Mouse (Mus musculus) heart, postnatal 14 days (tissue): ENCODE data around the gene Shroom4. TPM values are rescaled to one million over a fixed set of nuclear protein-coding genes. Genes with fewer than 3 reads are reported as not detected.
"Not testable (repeated sequence)": the region's sequence is repeated elsewhere in the genome, so short reads cannot be mapped to it uniquely, and the experiment has no call there.

Experiments used
- DNase-seq, 2 experiments: peaks; one replicate each; pipeline ENCODE4 v3.0.0; 2021 to 2022
- intact Hi-C: fragments of 180-260 bp; cut with DNase I; formaldehyde crosslinking; loops from one replicate; pipeline ENCODE4 v1.15.1; 2025
- long read RNA-seq, 2 experiments: library from polyadenylated mRNA; stranded (forward); transcript quantifications; one replicate each; pipeline ENCODE4 v2.0.0; 2021
- total RNA-seq, 2 experiments: library from RNA; stranded (reverse); gene quantifications; 2 replicates each; pipeline ENCODE4 v1.2.3; 2021

Shroom4 gene
- total RNA-seq = 10 to 100 TPM; 22.3 to 24.7 TPM
- long read RNA-seq, experiment 1, partial matches to known transcripts = 4 of 6 reads
- long read RNA-seq, experiment 1, other reads (novel, unspliced or antisense) = 2 of 6 reads
- long read RNA-seq, experiment 2, full-length matches to known transcripts = 1 of 2 reads
- long read RNA-seq, experiment 2, partial matches to known transcripts = 0 of 2 reads
- long read RNA-seq, experiment 2, other reads (novel, unspliced or antisense) = 1 of 2 reads

DNA sequence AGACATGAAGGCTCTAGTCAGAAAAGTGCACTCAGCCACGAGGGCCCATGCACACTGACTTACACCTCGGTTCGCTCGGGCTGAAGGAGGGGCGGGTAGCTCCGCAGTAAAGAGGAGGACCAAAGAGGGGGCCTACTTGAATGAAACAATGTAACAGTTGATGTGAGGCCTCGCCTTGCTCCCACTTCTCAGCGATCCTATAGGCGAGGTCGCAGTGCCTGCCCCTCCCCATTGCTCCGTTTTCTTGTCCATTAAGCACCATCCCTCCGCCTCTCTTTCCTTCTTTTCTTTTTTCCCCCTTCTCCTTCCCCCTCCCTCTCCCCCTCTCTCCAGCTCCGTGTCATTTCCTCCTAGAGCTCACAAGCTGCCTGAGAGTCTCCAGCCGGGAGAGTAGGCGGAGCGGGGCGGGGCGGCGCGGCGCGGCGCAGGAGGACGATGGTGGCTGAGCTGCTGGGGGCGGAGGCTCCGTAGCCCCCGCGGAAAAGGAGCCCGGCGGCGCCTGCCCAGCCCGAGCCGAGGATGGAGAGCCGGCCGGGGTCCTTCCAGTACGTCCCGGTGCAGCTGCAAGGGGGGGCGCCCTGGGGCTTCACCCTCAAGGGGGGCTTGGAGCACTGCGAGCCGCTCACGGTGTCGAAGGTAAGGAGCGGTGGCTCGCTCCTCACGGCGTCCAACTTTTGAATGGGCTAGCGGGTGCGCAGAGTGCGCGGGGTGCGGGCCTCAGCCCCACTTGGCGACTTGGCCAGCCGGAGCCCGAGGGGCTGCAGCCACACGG is at the start of gene Shroom4:
TSS of gene Shroom4 (plus strand) at position 229 of the 772 bp plus-strand sequence.
- peak; percentile 48 to 73 for DNase-seq
- intact Hi-C loops = loop anchor here (5.0 kb wide), 1 partner anchor 77 kb away; no protein-coding TSS in a partner anchor

DNA sequence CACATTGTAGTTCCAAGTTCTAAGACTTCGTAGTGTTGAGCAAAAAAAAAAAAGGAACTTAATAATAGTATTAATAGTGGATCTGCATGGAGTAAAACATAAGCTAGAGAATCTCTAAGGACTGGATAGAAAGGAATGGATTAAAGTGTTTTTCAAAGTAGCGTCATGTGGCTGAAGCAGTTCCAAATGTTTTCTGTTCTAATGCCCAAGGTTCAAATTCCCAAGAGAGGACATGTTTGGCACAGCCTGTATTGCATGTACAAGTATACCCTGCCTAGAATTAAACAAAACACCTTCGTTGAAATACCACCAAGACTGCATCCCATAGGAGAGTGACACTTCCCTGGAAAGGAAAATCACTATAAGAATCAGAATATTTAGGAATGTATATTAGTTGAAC is 42.8 kb upstream of the Shroom4 start:
- DNase-seq = no peak

DNA sequence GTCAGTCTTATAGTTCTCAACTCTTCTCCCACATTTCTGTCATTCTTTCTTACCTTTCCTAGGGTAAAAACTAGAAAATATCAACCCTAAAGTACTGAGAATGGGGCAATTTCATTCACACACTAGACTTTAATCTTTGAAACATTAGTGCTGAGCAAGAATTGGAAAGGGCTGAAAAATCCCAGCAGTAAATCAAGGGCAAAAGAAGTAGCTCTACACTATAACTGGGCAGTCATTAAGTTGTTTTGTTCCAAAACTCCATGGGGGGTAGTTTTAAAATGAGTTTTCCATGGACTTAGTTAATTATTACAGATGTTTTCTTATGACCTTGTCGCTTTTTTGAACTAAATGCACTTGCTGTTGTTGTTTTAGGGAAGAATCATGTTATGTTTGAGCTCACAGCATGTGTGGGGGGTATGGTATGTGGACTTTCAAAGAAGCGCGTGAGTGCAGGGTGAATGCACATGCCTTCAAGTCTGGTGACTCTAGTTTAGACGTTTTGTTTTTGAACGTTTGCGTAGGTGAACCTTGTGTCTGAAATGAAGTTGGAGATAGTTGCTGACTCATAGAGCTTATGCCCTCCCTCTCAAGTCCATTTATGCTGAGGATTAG is 42.0 kb upstream of the Shroom4 start:
- intact Hi-C loops = no loop called here
- no peak for DNase-seq

More for the DNA sequence above, 42.8 kb upstream of the Shroom4 start:
- intact Hi-C loops = no loop called here

DNA sequence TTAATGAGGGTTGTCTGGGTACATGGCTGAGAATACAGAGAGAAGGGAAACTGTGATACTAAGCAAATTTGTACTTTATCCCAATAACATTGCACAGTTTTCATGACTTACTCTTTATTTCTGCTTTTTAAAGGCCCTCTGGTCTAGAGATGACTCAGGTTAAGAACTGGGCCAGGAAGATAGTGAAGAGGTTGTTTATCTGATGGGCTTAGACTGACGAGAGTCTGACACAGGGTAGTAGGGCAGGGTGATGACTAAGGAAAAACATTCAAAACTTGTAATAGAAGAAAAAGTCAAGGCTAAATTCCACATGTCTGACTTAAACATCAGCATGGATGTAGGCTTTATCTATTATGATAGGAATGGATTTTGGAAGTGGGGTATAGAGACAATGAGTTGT is 30.8 kb upstream of the Shroom4 start:
- intact Hi-C loops = no loop called here
- DNase-seq = no peak

DNA sequence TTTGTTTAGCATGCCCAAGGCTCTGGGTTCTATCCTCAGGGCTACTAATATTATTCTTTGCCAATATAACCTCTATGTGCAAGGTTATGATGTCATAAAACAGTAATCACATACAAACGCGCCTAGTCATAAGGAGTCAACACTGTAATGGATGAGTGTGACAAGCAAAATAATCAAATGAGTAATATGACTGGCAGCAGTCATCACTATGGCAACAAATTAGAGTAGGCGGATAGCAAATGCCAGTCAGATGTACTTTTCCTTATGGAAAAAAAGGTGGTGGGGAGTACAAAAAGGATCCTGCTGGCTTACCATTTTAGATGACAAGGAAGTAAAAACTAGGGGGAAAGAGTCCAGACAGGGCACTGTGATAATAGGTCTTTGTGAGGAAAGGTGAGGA is 28.9 kb upstream of the Shroom4 start:
- intact Hi-C loops = no loop called here
- DNase-seq = no peak

DNA sequence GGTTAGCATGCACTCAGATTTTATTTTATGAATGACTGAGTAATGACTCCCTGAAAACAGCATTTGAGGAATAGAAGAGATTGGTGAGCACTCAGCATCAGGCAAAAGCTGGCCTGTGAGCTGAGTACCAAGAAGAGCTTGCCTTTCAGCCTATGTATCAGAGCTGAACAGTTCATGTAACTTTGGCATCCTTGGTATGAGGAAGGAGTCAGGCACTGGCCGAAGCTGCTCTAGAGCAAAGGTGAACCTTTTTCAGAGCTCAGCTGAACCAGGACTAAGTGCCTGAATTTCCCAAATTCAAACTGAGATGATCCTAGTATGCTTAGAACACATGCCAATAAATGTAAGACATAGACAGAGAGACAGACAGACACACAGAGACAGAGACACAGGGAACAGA is 5.8 kb upstream of the Shroom4 start:
- intact Hi-C loops = no loop called here

DNA sequence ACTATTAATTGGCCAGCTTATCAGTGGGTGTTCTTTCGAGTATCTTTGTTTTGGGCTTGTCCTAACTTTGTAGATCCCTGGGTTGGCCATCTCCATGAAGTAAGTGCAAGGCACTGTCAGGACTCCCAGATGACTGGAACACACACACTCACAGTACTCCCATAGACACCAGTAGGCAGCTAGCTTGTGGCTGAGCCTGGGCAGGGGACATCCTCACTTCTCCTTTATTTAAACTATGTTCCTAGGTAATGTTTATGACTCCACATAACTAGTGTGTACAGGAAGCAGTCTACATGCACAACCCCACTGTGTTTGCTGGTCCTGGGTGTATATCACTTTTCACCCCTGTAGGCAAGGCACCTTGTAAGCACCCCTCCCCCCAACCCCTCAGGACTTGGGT is 461 bp upstream of the Shroom4 start:
- intact Hi-C loops = no loop called here
- DNase-seq = no peak

More for the DNA sequence above, 5.8 kb upstream of the Shroom4 start:
- DNase-seq = no peak

DNA sequence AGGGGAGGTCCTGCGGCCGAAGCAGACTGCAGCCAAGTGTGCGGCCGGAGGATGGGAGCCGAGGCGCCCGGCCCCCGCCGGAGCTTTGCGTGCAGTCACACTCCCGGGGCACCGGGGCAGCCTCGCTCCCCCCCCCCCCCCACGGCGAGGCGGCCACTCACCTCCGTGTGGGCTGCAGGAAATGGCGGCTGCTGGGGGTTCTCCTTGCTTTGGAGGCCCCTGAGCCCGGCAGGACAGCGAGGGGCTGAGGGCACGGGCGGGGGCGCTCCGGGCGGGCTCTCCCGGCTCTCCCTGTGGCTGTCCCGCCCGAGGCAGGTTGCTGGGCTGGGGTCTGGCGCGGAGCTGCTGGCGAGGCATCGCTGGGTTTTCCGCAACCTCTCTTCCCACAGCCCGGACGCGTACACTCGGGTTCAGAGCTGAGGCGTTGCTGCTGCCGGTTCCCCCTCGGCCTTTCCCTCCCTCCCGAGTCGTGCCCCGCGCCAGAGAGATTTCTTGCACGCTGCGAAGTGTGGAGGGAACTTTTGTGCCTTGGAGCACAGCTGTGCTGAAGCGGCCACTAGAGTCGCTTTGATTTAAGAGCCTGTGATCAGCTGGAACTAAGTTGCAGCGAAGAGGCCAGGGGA is 855 bp downstream of the Shroom4 start:
- peak; percentile 20 to 23 for DNase-seq
- intact Hi-C loops = loop anchor here (5.0 kb wide), 1 partner anchor 77 kb away; no protein-coding TSS in a partner anchor

DNA sequence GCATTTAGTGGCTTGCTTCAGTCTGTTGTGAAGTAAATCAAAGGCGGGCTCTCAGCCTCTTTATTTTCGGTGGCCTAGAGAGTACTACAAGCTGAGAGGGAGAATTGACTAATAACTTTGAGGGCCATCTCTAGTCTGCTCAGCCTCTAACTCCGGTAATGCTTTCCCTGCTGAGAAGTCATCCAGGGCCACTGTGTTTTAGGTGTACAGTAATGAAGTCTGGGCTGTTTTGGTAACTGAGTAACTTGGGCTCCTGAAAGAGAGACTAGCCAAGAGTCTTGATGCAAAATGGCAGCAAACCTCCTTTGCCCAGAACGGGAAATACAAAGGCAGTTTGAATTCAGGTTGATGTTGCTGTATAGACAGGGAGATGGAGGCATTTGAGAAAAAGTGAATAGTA is 3.3 kb downstream of the Shroom4 start:
- intact Hi-C loops = loop anchor here (5.0 kb wide), 1 partner anchor 74 kb away; no protein-coding TSS in a partner anchor
- no peak for DNase-seq

DNA sequence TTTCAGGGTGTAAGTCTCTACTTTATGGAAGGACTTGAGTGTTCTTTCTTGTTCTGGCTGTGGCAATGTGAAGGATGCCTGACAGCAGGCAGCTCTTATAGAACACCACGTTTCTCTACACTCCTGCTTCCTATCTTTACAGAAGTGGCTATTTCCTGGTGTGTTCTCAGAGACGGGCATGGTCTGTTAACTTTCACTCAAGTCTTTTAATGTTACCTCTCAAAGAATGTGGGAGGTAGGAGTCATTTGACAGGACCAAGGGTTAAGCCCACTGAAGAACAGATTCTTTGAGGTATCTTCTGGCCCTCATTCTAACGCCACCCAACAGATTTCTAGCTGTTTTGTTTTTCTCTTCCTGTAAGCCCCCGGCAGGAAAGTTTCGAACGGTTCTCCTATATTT is 9.5 kb downstream of the Shroom4 start:
- DNase-seq = no peak
- intact Hi-C loops = no loop called here

DNA sequence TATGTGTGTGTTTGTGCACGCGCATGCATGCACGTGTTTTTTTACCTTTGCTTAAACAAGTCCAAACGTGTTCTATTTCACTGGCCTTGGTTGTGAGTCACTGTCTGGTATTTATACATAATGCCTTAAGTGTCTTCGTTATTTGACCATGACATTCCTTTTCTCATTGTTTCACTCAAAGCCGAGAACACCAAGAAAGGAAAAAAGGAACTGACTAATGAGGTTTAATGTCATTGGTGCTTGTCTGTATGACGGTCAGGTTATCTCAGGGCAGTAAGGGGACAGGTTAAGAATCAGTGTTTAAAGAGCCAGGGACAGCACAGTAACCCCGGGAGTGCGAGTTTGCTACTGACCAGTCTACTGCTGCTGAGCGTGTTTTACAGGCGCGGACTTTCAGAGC is 15.8 kb downstream of the Shroom4 start:
- no peak for DNase-seq
- intact Hi-C loops = no loop called here

DNA sequence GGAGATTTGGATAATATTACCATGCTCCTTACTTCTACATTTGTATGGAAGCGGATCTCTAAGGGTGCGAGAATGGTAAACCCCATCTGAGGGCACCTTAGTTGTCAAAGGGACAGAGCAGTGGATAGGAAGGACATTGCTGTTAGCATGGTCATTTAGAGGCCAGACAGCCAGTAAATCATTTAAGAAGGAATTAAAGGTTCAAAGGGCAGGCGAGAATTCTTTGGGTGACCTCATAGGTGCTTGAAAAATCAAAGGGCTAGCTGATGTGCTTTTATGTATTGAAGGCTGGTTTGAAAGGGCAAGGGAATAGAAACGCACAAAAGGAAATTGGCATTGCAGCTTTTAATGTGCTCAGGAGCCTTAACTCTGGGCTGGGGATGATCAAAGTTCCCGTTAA is 16.3 kb downstream of the Shroom4 start:
- intact Hi-C loops = no loop called here
- no peak for DNase-seq

DNA sequence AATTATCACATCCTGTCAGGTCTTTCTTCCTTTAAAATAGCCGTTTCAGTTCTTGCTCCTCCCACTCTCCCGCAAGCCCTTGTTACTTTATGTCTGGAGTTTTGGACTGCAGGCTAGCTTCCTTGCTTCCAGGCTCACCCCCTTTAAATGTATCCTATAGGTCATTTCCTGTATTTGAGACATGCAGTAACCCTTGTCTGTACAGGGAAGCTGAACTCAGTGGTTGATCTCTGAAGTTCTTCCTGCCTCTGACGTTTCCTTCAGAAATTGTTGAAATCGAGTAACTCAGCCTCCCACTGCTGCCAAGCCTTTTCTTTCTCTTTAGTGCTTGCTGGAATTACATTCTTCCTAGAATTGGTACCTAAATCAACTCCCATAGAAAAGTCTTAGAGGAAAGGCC is 18.5 kb downstream of the Shroom4 start:
- DNase-seq = no peak
- intact Hi-C loops = no loop called here

DNA sequence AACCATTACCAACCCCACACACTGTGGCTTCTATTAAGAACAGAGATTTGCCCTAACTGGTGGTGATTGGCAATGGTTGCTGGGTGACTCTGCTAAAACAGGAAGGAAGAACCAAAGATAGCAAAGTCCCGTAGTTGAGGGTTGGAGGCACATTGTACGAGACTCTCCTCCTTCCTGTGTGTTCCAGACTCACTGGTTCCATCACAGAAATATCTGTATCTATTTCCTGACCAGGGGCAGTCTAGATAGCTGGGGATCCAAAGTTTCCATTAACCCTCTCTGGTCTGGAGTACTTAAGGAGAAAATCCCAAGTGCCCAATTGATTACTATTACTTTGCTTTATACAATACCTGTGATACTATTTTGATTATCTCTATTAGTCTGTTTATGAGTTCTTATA is 35.6 kb downstream of the Shroom4 start:
- DNase-seq = no peak

DNA sequence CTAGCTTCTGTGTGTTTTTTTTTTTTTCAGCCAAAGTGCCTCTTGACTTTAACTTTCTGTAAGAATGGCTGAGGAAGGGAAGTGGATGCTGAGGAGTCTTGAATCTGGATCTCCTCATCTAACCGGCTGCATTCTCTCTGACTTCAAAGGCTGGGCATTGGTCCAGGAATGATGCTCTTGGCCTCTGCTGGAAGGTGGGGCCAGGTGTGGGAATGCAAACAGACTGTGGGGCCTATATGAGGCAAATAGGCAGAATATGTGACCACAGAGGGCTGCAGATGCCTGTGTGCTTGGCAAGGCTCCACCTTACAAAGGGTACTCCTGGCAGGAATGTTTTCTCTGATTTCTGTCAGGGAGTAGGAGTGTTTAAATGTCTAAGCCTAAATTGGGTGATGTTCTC is 46.8 kb downstream of the Shroom4 start:
- no peak for DNase-seq
- intact Hi-C loops = no loop called here

More for the DNA sequence above, 35.6 kb downstream of the Shroom4 start:
- intact Hi-C loops = no loop called here

DNA sequence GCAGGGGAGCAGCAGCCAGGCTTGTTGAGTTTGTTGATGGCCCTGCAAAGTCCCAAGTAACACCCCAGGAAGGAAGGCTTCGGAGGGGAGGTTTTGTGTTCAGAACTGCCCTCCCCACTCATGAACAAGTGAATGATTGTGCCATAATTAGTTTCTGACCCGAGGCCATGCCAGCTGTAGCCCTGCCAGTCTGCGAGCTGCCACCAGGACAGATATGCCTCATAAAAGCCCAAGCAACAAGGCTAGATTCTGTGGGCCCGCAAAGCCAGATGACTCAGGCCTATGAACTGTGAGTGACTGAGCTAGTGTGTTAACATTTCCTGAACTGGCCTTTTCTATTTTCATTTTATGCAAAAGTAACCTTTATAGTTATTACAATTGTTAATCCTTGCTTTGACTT is 48.3 kb downstream of the Shroom4 start:
- intact Hi-C loops = no loop called here
- DNase-seq = peak; percentile 4 to 9

DNA sequence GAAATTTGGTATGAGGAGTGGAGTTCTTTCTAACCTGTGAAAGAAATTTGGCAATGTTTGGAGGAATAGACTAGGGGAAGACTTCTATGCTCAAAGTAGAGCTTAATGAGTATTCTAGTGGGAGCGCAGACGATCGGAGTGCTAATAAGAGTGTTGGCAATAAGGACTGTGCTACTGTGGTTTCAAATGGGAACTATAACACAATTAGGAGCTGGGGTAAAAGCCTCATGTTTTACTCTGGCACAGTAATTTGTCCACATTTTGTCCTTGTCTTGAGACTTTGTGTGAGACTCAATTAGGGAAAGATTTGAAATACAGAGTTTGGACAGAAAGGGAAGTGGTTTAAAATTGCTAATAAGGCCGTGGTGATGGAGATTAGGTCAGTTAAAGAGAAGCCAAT is 53.6 kb downstream of the Shroom4 start:
- intact Hi-C loops = no loop called here
- no peak for DNase-seq

DNA sequence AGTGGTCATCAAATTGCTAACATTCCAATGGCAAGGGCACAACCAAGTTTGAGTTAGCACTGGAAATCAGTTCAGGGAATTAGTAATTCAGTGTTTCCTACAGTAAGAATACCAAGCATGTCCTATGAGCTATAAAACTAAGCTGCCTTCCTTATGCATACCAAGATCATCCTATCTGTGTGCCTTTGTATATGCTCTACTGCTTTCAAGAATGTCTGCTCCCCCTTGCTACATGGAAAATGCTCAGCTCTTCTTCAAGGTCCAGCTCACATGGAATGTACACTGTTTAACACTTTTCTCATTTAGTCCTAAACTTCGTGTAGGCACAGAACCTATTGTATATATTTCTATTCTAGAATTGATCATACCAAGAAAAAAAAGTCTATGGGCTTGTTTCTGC is 69.6 kb downstream of the Shroom4 start:
- intact Hi-C loops, DNase-seq: not testable (repeated sequence)

DNA sequence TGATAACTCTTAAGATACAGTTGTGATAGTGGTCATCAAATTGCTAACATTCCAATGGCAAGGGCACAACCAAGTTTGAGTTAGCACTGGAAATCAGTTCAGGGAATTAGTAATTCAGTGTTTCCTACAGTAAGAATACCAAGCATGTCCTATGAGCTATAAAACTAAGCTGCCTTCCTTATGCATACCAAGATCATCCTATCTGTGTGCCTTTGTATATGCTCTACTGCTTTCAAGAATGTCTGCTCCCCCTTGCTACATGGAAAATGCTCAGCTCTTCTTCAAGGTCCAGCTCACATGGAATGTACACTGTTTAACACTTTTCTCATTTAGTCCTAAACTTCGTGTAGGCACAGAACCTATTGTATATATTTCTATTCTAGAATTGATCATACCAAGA is 72.9 kb downstream of the Shroom4 start:
- intact Hi-C loops, DNase-seq: not testable (repeated sequence)

DNA sequence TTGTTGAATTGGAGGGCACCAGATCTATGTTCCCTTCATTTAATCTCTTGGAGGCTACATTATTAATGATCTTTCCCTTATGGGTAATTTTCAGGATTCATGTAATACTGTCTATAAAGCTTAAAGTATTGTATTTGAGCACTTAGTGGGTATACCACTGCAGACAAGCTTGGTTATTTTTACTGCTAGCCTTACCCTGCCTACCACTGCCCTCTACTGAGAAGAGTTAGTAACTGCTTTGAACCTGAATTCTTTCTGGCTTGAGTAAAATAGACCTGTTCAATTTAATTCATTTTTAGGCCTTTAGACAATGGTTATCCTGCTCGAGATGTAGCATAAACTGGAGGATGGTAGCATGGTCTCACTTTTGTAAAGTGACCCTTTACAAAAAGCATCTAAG is 75.5 kb downstream of the Shroom4 start:
- no peak for DNase-seq
- intact Hi-C loops = loop anchor here (2.0 to 5.0 kb wide), 3 partner anchors 73 to 214 kb away; no protein-coding TSS in a partner anchor

DNA sequence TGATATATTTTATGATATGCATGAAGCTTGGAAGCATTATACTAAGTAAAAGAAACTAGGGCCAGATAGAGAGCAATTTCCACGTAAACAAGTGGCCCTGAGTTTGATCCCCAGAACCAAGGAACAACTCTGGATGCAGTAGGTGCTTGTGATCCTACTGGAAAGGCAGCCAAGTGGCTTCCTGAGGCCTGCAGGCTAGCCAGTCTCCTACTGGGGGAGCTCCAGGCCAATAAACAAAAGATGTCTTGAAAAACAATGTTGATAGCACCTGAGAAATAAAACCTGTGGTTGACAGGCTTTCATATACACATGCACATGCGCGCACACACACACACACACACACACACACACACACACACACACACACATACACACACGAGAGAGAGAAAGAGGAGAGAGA is 82.6 kb downstream of the Shroom4 start:
- intact Hi-C loops = loop anchor here (5.0 kb wide), 1 partner anchor 40 kb away; no protein-coding TSS in a partner anchor
- DNase-seq = peak in 1 of 2 experiments; percentile 8
